In genomic region chr7:91434739-91435138, GRCm38 (mm10) we compare ENCODE assay signal across 19 mouse cellular contexts.
DNase-seq lines count a peak whose midpoint lies in the region; ATAC-seq and TF ChIP-seq lines count a peak whose summit lies in the region.
"Had no signal": no experiment of that assay in that cellular context is flagged by ENCODE, and none has a peak within 500 bp of the region (broad histone marks: within the 10 kb centered on the region; RNA-seq: fewer than 3 reads in every experiment).

No protein-coding gene starts in this region.

- no peak for DNase-seq in frontal cortex, postnatal 36 days (ENCODE audit: low spot score in 2 of 2)
- no peak for DNase-seq in left cerebral cortex, adult 2 months (ENCODE audit: extremely low spot score in 1 of 2, low spot score in 2 of 2)
- DNase-seq in left cerebral cortex, postnatal 14 days (ENCODE audit: low spot score in 2 of 2) = no peak
- no peak for DNase-seq in heart, postnatal 4 days
- DNase-seq: adrenal gland, adult 2 months; adrenal gland, postnatal 10 days; adrenal gland, postnatal 25 days; cerebellum, adult 11-12 months; cerebellum, adult 2 months; cerebellum, adult 9-10 months; cerebellum, postnatal 10 days; cerebellum, postnatal 36 days; forebrain, postnatal 0 days had no signal

- H3K4me3 ChIP-seq in left cerebral cortex, adult 2 months = no peak overlapping the region
- no peak overlapping the region for H3K4me3 ChIP-seq in cortical plate, adult 2 months (ENCODE audit: insufficient read depth, low read length)
- H3K4me3 ChIP-seq: embryonic facial prominence, embryonic 10.5 days; embryonic facial prominence, embryonic 12.5 days; forebrain, embryonic 13.5 days; forebrain, embryonic 15.5 days had no signal

- ATAC-seq in frontal cortex, adult (ENCODE audit: low TSS enrichment) = peak; percentile 60; the same call in 1 of the 2 replicates
- ATAC-seq: forebrain, embryonic 13.5 days; forebrain, embryonic 15.5 days; forebrain, postnatal 0 days had no signal

- TF ChIP-seq POLR2A in cortical plate, adult 2 months (IDR thresholded peaks at IDR 0.05; ENCODE audit: extremely low read depth, insufficient read depth, low read length) = no peak

- intact Hi-C loops in left cerebral cortex, adult 2 months (cut with DNase I) = loop anchor here (5.0 to 10.0 kb wide), 3 partner anchors 342 to 922 kb away; no protein-coding TSS in a partner anchor
- intact Hi-C loops in left cerebral cortex, postnatal 14 days (cut with DNase I) = loop anchor here (5.0 to 10.0 kb wide), 5 partner anchors 60 to 592 kb away; no protein-coding TSS in a partner anchor

- peak; percentile 23 for TF ChIP-seq CTCF in left cerebral cortex, adult 2 months (IDR thresholded peaks at IDR 0.05)
- TF ChIP-seq CTCF in cortical plate, adult 2 months (IDR thresholded peaks at IDR 0.05; ENCODE audit: extremely low read depth, insufficient read depth, low read length) = no peak

- H3K27ac ChIP-seq in left cerebral cortex, adult 2 months = no peak overlapping the region; the same call in 1 of the 2 replicates
- peak overlapping the region; percentile 79; the same call in 1 of the 2 replicates for H3K27ac ChIP-seq in cortical plate, adult 2 months (ENCODE audit: insufficient read depth, low read length)
- H3K27ac ChIP-seq: embryonic facial prominence, embryonic 10.5 days; embryonic facial prominence, embryonic 12.5 days; forebrain, embryonic 13.5 days; forebrain, embryonic 15.5 days had no signal

- peaks cover 5% of the 10 kb centered on the region; the same call in 1 of the 2 replicates for H3K4me1 ChIP-seq in cortical plate, adult 2 months (ENCODE audit: control insufficient read depth, insufficient read depth, low read length)
- H3K4me1 ChIP-seq: embryonic facial prominence, embryonic 10.5 days; embryonic facial prominence, embryonic 12.5 days had no signal
